Mouse (Mus musculus): ENCODE data around the gene Pla2g4e.
A peak's percentile ranks its signal among the peaks of the same experiment; 100 is the strongest.
"Not testable (repeated sequence)": the region's sequence is repeated elsewhere in the genome, so short reads cannot be mapped to it uniquely, and the experiment has no call there.

Gene Pla2g4e

GRCm38 (mm10) chr2:120244679-120245420, at the start of gene Pla2g4e:
TSS of gene Pla2g4e (minus strand) at chr2:120245335.
- peak; percentile 49 for DNase-seq

GRCm38 (mm10) chr2:120291471-120292078, 46.4 kb upstream of the Pla2g4e start:
- DNase-seq = no peak

GRCm38 (mm10) chr2:120288995-120289394, 43.9 kb upstream of the Pla2g4e start, which contains the start of gene Pla2g4d:
TSS of gene Pla2g4d (minus strand) at chr2:120289197.
- DNase-seq = no peak

- DNase-seq = no peak
Observed at GRCm38 (mm10) chr2:120288401-120288800, 43.3 kb upstream of the Pla2g4e start.

GRCm38 (mm10) chr2:120285639-120286038, 40.5 kb upstream of the Pla2g4e start:
- no peak for DNase-seq

GRCm38 (mm10) chr2:120284705-120285104, 39.6 kb upstream of the Pla2g4e start:
- no peak for DNase-seq

- no peak for DNase-seq
Observed at GRCm38 (mm10) chr2:120284094-120284493, 39.0 kb upstream of the Pla2g4e start.

- DNase-seq = no peak
Observed at GRCm38 (mm10) chr2:120283550-120283949, 38.4 kb upstream of the Pla2g4e start.

GRCm38 (mm10) chr2:120281221-120281620, 36.1 kb upstream of the Pla2g4e start:
- DNase-seq = no peak

- peak; percentile 74 for DNase-seq
Observed at GRCm38 (mm10) chr2:120279961-120280360, 34.8 kb upstream of the Pla2g4e start.

- DNase-seq = no peak
Observed at GRCm38 (mm10) chr2:120276951-120277350, 31.8 kb upstream of the Pla2g4e start.

GRCm38 (mm10) chr2:120268635-120269034, 23.5 kb upstream of the Pla2g4e start:
- no peak for DNase-seq

GRCm38 (mm10) chr2:120265523-120265922, 20.4 kb upstream of the Pla2g4e start:
- no peak for DNase-seq

GRCm38 (mm10) chr2:120264858-120265257, 19.7 kb upstream of the Pla2g4e start:
- DNase-seq = no peak

GRCm38 (mm10) chr2:120262876-120263275, 17.7 kb upstream of the Pla2g4e start:
- DNase-seq = no peak

- DNase-seq = no peak
Observed at GRCm38 (mm10) chr2:120261346-120261745, 16.2 kb upstream of the Pla2g4e start.

GRCm38 (mm10) chr2:120256259-120256658, 11.1 kb upstream of the Pla2g4e start:
- no peak for DNase-seq

- no peak for DNase-seq
Observed at GRCm38 (mm10) chr2:120252644-120253043, 7.5 kb upstream of the Pla2g4e start.

GRCm38 (mm10) chr2:120245421-120246016, 384 bp upstream of the Pla2g4e start:
- DNase-seq = no peak

- peak; percentile 34 for DNase-seq
Observed at GRCm38 (mm10) chr2:120243995-120244394, 1.1 kb downstream of the Pla2g4e start.

GRCm38 (mm10) chr2:120242791-120243467, 2.2 kb downstream of the Pla2g4e start:
- DNase-seq = peak; percentile 41

GRCm38 (mm10) chr2:120238733-120239132, 6.4 kb downstream of the Pla2g4e start:
- not testable (repeated sequence) for DNase-seq

GRCm38 (mm10) chr2:120237784-120238183, 7.4 kb downstream of the Pla2g4e start:
- DNase-seq = no peak

Data from cerebellum, adult 8-10 months (tissue).